ENCODE assay signal across 31 mouse cellular contexts in the genomic region with DNA sequence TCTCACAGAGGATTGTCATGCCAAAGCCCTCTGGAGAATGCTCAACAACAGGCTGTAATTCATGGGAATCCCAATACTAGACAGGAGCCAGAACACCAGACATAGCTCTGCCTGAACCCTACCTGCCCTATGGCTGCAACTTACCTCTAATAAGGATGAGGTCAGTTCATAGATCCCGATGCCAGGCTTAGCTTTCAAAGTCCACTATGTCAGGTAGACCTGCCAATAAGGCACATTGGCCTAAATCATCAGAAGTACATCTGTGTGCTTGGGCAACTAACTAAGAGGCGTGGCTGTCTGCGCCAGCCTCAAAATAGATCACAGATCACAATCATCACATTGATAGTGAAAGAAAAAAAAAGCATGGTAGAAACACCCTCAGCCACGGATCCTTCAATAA. TPM values are rescaled to one million over a fixed set of nuclear protein-coding genes. Genes with fewer than 3 reads are reported as not detected.
"Had no signal": no experiment of that assay in that cellular context is flagged by ENCODE, and none has a peak within 500 bp of the region (broad histone marks: within the 10 kb centered on the region; RNA-seq: fewer than 3 reads in every experiment).

No protein-coding gene starts in this region.

- H3K4me2 ChIP-seq: limb, embryonic 12.5 days; limb, embryonic 13.5 days; limb, embryonic 15.5 days; liver, embryonic 13.5 days; liver, embryonic 15.5 days; lung, embryonic 14.5 days; lung, embryonic 15.5 days; midbrain, embryonic 11.5 days; midbrain, embryonic 12.5 days; midbrain, embryonic 13.5 days; midbrain, embryonic 15.5 days; neural tube, embryonic 12.5 days had no signal

- DNase-seq: left cerebral cortex, postnatal 4 days; liver; liver, embryonic 13.5 days; lung, adult 18-20 months; lung, adult 2 months; lung, embryonic 14.5 days; lung, postnatal 10 days; lung, postnatal 14 days; lung, postnatal 36 days; lung, postnatal 4 days; midbrain, embryonic 14.5 days had no signal

- ATAC-seq: lung, postnatal 0 days; midbrain, embryonic 13.5 days; midbrain, embryonic 15.5 days; midbrain, embryonic 16.5 days had no signal

- H3K4me3 ChIP-seq: left cerebral cortex, adult 2 months; limb, embryonic 10.5 days; limb, embryonic 12.5 days; limb, embryonic 13.5 days; limb, embryonic 15.5 days; liver, embryonic 13.5 days; liver, embryonic 15.5 days; lung, embryonic 15.5 days; megakaryocyte, embryonic 14.5 days; midbrain, embryonic 10.5 days; midbrain, embryonic 12.5 days; midbrain, embryonic 13.5 days; midbrain, embryonic 15.5 days; myocyte; neural tube, embryonic 12.5 days had no signal

- H3K9ac ChIP-seq: limb, embryonic 12.5 days; limb, embryonic 13.5 days; limb, embryonic 15.5 days; liver, embryonic 13.5 days; liver, embryonic 14.5 days; liver, embryonic 15.5 days; lung, embryonic 14.5 days; lung, embryonic 15.5 days; midbrain, embryonic 12.5 days; midbrain, embryonic 13.5 days; midbrain, embryonic 15.5 days; neural tube, embryonic 12.5 days had no signal

- H3K27ac ChIP-seq: left cerebral cortex, adult 2 months; limb, embryonic 10.5 days; limb, embryonic 12.5 days; limb, embryonic 13.5 days; liver, embryonic 13.5 days; liver, embryonic 14.5 days; liver, embryonic 15.5 days; lung, embryonic 15.5 days; macrophage; midbrain, embryonic 10.5 days; midbrain, embryonic 12.5 days; midbrain, embryonic 13.5 days; midbrain, embryonic 15.5 days; neural tube, embryonic 12.5 days had no signal

- H3K9me3 ChIP-seq: limb, embryonic 10.5 days; limb, embryonic 12.5 days; limb, embryonic 13.5 days; limb, embryonic 15.5 days; liver, embryonic 13.5 days; liver, embryonic 15.5 days; lung, embryonic 15.5 days; midbrain, embryonic 10.5 days; midbrain, embryonic 12.5 days; midbrain, embryonic 13.5 days; midbrain, embryonic 15.5 days; neural tube, embryonic 12.5 days had no signal

- H3K27me3 ChIP-seq: limb, embryonic 12.5 days; limb, embryonic 13.5 days; limb, embryonic 15.5 days; liver, embryonic 13.5 days; liver, embryonic 15.5 days; lung, embryonic 15.5 days; megakaryocyte, embryonic 14.5 days; midbrain, embryonic 12.5 days; midbrain, embryonic 13.5 days; midbrain, embryonic 15.5 days; neural tube, embryonic 12.5 days had no signal

- H3K4me1 ChIP-seq: limb, embryonic 10.5 days; limb, embryonic 12.5 days; limb, embryonic 13.5 days; liver, embryonic 13.5 days; liver, embryonic 15.5 days; lung, embryonic 15.5 days; megakaryocyte, embryonic 14.5 days; midbrain, embryonic 10.5 days; midbrain, embryonic 12.5 days; midbrain, embryonic 13.5 days; midbrain, embryonic 15.5 days; neural tube, embryonic 12.5 days had no signal

- H3K36me3 ChIP-seq: limb, embryonic 10.5 days; limb, embryonic 15.5 days; liver, embryonic 13.5 days; liver, embryonic 15.5 days; midbrain, embryonic 10.5 days; midbrain, embryonic 12.5 days; midbrain, embryonic 13.5 days; midbrain, embryonic 15.5 days; neural tube, embryonic 12.5 days had no signal

RNA-seq across cellular contexts. Expression of a gene that starts 45.9 kb away (rescaled TPM):
- total RNA-seq: monocyte, adult 5-6 weeks had no signal
- polyA plus RNA-seq: macrophage had no signal
